Mouse (Mus musculus) stomach, postnatal 0 days (tissue): Measurements from ENCODE around the gene B3galnt2.
"Not testable (repeated sequence)": the region's sequence is repeated elsewhere in the genome, so short reads cannot be mapped to it uniquely, and the experiment has no call there.

Source experiments
- CTCF ChIP-seq: IDR thresholded peaks from 2 replicates; pipeline ENCODE4 v1.5.1; 2016; ENCODE audit warnings: antibody characterized with exemption, low read depth, mild to moderate bottlenecking, moderate library complexity
- EP300 ChIP-seq: optimal IDR thresholded peaks from 2 replicates; pipeline ENCODE3; 2016; ENCODE audit warnings: antibody characterized with exemption

DNA sequence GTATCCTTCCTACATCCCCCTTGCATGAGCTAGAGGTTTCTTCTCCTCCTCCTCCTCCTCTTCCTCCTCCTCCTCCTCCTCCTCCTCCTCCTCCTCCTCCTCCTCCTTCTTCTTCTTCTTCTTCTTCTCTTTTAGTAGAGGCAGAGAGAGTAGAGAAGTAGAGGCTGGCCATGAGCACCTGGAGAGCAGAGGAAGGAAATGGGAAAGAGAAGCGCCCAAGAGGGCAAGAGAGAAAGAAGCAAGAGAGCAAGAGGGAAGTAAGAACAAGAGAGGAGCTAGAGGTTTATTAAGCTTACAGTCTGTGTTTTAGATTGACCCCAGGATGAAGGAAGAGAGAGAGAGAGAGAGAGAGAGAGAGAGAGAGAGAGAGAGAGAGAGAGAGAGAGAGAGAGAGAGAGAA lies 27.6 kb downstream of the B3galnt2 start:
- TF ChIP-seq CTCF, EP300: not testable (repeated sequence)
